Mouse (Mus musculus) thymus, adult 2 months (tissue): ENCODE results near the gene Pdcd11.

Experiments used
- CTCF ChIP-seq: fragments of 200-500 bp; IDR thresholded peaks from 2 replicates; pipeline ENCODE4 v1.5.1; 2012; ENCODE audit warnings: mild to moderate bottlenecking, control low read depth, low read length, moderate library complexity, borderline replicate concordance; ENCODE audit not compliant: control insufficient read depth, poor library complexity, insufficient read depth; ENCODE audit errors: extremely low read depth
- POLR2A ChIP-seq: fragments of 200-500 bp; IDR thresholded peaks from 2 replicates; pipeline ENCODE4 v1.6.1; 2012; ENCODE audit warnings: mild to moderate bottlenecking, low read length, control low read depth, moderate library complexity; ENCODE audit not compliant: control insufficient read depth, poor library complexity, insufficient read depth; ENCODE audit errors: extremely low read depth

GRCm38 (mm10) chr19:47178001-47178400 lies 87.4 kb downstream of the Pdcd11 start:
- TF ChIP-seq CTCF, result no peak
- no peak for TF ChIP-seq POLR2A
